Mouse (Mus musculus): ENCODE data around the gene Gm10837. TPM values are rescaled to one million over a fixed set of nuclear protein-coding genes. Genes with fewer than 3 reads are reported as not detected.

Gene Gm10837
- polyA plus RNA-seq, 1 experiment: not detected

DNA sequence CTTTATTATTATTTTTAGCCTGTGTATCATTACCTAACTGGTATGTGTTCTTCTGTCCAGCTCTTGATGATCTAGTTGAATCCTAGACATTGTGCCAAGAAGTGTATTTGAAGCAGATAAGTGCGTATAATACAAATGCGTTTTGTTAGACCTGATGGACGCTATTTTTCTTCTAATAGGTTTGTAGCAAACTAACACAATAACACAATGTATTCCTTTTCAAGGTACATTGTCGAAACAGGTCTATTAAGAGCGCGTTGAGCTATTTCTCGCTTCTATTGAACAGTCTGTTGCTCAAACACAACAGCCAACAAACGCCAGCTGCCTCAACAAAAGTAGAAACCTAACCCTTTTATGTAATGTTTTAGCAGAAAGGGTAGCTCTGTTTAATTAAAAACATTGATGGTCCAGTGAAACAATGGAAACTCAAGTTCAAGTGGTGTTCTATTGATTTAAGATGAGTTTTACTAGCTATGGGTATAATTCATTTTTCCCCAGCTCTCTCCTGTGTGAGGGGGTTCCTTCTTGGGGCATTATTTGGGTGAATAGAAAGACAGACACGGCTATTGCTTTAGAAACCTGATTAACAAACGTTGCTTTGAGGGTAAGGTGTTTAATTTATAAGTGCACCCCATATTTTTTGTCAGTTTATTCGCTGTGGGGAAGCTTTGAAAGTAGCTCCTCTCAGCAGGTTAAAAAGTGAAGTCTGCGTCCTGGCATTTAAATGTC, 536 bp upstream of the Gm10837 start:
- Histone ChIP-seq H3K27ac (ENCODE audit: insufficient read depth, low read length) (no peak overlapping the region), H3K4me1 (ENCODE audit: control insufficient read depth, insufficient read depth, insufficient read length) (no peaks in the 10 kb centered on the region; the same call in 1 of the 2 replicates), H3K27me3 (ENCODE audit: control insufficient read depth, insufficient read depth, low read length) (peaks cover 27% of the 10 kb centered on the region), H3K4me3 (ENCODE audit: extremely low read depth, insufficient read depth, insufficient read length) (no peak overlapping the region), H3K36me3 (ENCODE audit: control insufficient read depth, insufficient read depth, low read length) (no peaks in the 10 kb centered on the region)
- TF ChIP-seq CTCF (IDR thresholded peaks at IDR 0.05; ENCODE audit: extremely low read depth, insufficient read depth, insufficient read length, insufficient replicate concordance) (no peak), POLR2A (IDR thresholded peaks at IDR 0.05; ENCODE audit: low read depth, low read length) (no peak)
- WGBS: 12% methylated on average over 12 of the region's 12 CpGs
- DNase-seq (ENCODE audit: low read depth in 1 of 2, low spot score in 2 of 2): no peak

DNA sequence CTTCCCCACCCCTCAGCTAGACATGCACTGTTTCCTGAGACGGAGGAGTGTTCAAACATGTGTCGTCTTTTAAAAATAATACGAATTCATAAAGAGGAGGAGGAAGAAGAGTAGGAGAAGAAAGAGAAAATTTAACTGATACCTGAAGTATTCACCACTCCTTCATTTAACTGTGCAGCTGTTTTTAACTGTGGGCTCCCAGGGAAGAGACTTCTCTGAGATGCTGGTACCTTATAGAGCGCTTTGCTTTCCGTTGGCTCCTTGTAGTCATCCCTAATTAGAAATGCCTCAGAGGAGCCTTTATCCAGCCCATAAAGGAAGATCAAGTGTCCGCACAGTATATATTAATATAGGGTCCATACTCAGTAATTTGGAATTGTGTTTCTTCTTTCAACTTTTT, 1.1 kb downstream of the Gm10837 start:
- Histone ChIP-seq H3K36me3 (ENCODE audit: control insufficient read depth, insufficient read depth, low read length) (no peaks in the 10 kb centered on the region), H3K4me1 (ENCODE audit: control insufficient read depth, insufficient read depth, insufficient read length) (no peaks in the 10 kb centered on the region; the same call in 1 of the 2 replicates), H3K4me3 (ENCODE audit: extremely low read depth, insufficient read depth, insufficient read length) (no peak overlapping the region), H3K27me3 (ENCODE audit: control insufficient read depth, insufficient read depth, low read length) (peaks cover 17% of the 10 kb centered on the region; the same call in 1 of the 2 replicates), H3K27ac (ENCODE audit: insufficient read depth, low read length) (no peak overlapping the region)
- no peak for DNase-seq (ENCODE audit: low read depth in 1 of 2, low spot score in 2 of 2)
- 58% methylated on average over 6 of the region's 6 CpGs for WGBS
- TF ChIP-seq POLR2A (IDR thresholded peaks at IDR 0.05; ENCODE audit: low read depth, low read length) (no peak), CTCF (IDR thresholded peaks at IDR 0.05; ENCODE audit: extremely low read depth, insufficient read depth, insufficient read length, insufficient replicate concordance) (no peak)

DNA sequence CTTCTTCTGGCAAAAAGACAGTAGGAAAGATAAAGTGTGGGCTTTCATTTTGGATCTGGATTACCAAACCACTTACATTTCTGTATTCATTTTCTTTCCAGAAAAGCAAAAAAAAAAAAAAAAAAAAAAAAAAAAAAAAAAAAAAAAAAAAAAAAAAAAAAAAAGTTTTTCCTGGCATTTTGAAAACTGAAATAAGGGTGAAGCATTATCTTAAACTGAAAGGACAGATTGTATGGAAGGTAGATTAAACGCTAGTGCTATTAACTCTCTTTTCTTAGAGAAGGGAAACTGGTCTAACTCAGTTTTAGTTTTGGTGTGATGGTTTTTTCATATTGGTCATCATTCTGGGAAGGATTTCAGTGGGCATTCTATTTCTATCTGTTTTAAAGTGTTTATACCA, 1.6 kb downstream of the Gm10837 start:
- TF ChIP-seq CTCF (IDR thresholded peaks at IDR 0.05; ENCODE audit: extremely low read depth, insufficient read depth, insufficient read length, insufficient replicate concordance) (no peak), POLR2A (IDR thresholded peaks at IDR 0.05; ENCODE audit: low read depth, low read length) (no peak)
- Histone ChIP-seq H3K27me3 (ENCODE audit: control insufficient read depth, insufficient read depth, low read length) (peaks cover 17% of the 10 kb centered on the region; the same call in 1 of the 2 replicates), H3K4me1 (ENCODE audit: control insufficient read depth, insufficient read depth, insufficient read length) (no peaks in the 10 kb centered on the region; the same call in 1 of the 2 replicates), H3K27ac (ENCODE audit: insufficient read depth, low read length) (no peak overlapping the region), H3K36me3 (ENCODE audit: control insufficient read depth, insufficient read depth, low read length) (no peaks in the 10 kb centered on the region), H3K4me3 (ENCODE audit: extremely low read depth, insufficient read depth, insufficient read length) (no peak overlapping the region)
- WGBS: 73% methylated on average over 1 of the region's 1 CpGs
- no peak for DNase-seq (ENCODE audit: low read depth in 1 of 2, low spot score in 2 of 2)

DNA sequence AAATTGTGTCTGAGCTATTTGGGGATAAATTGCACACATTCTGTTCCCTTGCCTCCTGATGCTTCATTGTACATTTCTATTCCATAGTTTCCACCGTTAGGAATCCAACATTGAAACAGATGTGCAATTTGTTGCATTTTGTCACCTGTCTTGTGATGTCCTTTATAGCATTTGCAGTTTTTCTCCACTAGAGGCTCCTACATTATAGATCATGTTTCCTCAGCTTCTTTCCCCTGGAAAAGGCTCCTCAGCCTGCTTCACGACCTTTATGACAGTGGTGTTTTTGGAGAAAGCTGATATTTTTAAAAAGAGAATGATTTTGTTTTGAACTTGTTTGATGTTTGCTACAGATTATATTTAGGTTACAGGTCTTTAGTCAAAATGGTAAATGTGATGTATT, 18.7 kb downstream of the Gm10837 start:
- DNase-seq (ENCODE audit: low read depth in 1 of 2, low spot score in 2 of 2): no peak
- H3K36me3 ChIP-seq (ENCODE audit: control insufficient read depth, insufficient read depth, low read length): no peaks in the 10 kb centered on the region
- WGBS: 17% methylated on average over 2 of the region's 2 CpGs
- no peaks in the 10 kb centered on the region for H3K4me1 ChIP-seq (ENCODE audit: control insufficient read depth, insufficient read depth, insufficient read length)
- TF ChIP-seq POLR2A (IDR thresholded peaks at IDR 0.05; ENCODE audit: low read depth, low read length) (no peak), CTCF (IDR thresholded peaks at IDR 0.05; ENCODE audit: extremely low read depth, insufficient read depth, insufficient read length, insufficient replicate concordance) (no peak)
- H3K27me3 ChIP-seq (ENCODE audit: control insufficient read depth, insufficient read depth, low read length): no peaks in the 10 kb centered on the region
- no peak overlapping the region for H3K27ac ChIP-seq (ENCODE audit: insufficient read depth, low read length)
- H3K4me3 ChIP-seq (ENCODE audit: extremely low read depth, insufficient read depth, insufficient read length): no peak overlapping the region

DNA sequence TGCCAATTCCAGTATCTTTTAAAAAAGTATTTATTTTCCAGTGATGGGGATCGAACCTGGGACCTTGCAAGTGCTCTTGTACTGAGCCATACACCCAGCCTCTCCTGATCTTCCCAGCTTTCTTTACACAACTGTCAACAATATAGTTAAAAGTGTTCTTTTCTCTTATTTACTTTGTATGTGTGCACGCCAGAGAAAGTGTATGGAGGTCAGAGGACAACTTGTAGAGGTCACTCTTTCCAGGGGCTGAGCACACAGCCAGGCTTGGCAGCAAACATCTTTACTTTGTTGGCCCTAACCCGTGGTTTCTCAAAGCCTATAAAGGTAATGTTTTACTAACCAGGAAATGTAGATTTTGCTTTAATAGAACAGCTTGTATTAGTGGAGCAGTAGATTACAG, 21.1 kb downstream of the Gm10837 start:
- H3K27ac ChIP-seq (ENCODE audit: insufficient read depth, low read length): no peak overlapping the region
- no peak for DNase-seq (ENCODE audit: low read depth in 1 of 2, low spot score in 2 of 2)
- no peaks in the 10 kb centered on the region for H3K4me1 ChIP-seq (ENCODE audit: control insufficient read depth, insufficient read depth, insufficient read length)
- no peak overlapping the region for H3K4me3 ChIP-seq (ENCODE audit: extremely low read depth, insufficient read depth, insufficient read length)
- H3K36me3 ChIP-seq (ENCODE audit: control insufficient read depth, insufficient read depth, low read length): no peaks in the 10 kb centered on the region
- WGBS: 77% methylated on average over 3 of the region's 3 CpGs
- H3K27me3 ChIP-seq (ENCODE audit: control insufficient read depth, insufficient read depth, low read length): no peaks in the 10 kb centered on the region
- TF ChIP-seq POLR2A (IDR thresholded peaks at IDR 0.05; ENCODE audit: low read depth, low read length): no peak
- no peak for TF ChIP-seq CTCF (IDR thresholded peaks at IDR 0.05; ENCODE audit: extremely low read depth, insufficient read depth, insufficient read length, insufficient replicate concordance)

DNA sequence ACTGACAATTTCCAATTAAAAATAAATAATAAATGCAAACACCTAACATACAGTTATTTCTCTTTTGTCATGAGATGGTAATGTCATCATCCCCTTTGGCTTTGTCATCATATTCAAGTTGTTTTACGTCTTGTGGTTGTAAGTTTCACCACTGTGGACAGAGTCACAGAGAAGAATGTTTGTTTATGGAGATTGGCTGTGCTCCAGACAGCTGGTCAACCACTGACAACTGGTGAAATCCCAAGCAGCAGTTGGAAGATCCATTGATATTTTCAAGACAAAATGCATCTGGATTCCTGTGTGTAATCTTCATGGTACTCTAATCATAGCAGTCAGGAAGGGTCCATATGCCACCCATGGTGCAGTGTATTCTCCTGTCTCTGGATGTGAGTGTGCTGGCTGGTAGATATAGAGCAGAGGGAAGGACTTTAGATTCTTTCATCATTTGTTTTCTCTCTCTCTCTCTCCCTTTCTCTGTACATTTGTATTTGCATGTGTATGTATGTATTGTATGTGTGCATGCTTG, 23.2 kb downstream of the Gm10837 start:
- no peaks in the 10 kb centered on the region for H3K27me3 ChIP-seq (ENCODE audit: control insufficient read depth, insufficient read depth, low read length)
- DNase-seq (ENCODE audit: low read depth in 1 of 2, low spot score in 2 of 2): no peak
- H3K4me3 ChIP-seq (ENCODE audit: extremely low read depth, insufficient read depth, insufficient read length): no peak overlapping the region
- WGBS: 66% methylated on average over 1 of the region's 1 CpGs
- no peak for TF ChIP-seq CTCF (IDR thresholded peaks at IDR 0.05; ENCODE audit: extremely low read depth, insufficient read depth, insufficient read length, insufficient replicate concordance)
- no peak for TF ChIP-seq POLR2A (IDR thresholded peaks at IDR 0.05; ENCODE audit: low read depth, low read length)
- H3K27ac ChIP-seq (ENCODE audit: insufficient read depth, low read length): no peak overlapping the region
- no peaks in the 10 kb centered on the region for H3K4me1 ChIP-seq (ENCODE audit: control insufficient read depth, insufficient read depth, insufficient read length)
- no peaks in the 10 kb centered on the region for H3K36me3 ChIP-seq (ENCODE audit: control insufficient read depth, insufficient read depth, low read length)

DNA sequence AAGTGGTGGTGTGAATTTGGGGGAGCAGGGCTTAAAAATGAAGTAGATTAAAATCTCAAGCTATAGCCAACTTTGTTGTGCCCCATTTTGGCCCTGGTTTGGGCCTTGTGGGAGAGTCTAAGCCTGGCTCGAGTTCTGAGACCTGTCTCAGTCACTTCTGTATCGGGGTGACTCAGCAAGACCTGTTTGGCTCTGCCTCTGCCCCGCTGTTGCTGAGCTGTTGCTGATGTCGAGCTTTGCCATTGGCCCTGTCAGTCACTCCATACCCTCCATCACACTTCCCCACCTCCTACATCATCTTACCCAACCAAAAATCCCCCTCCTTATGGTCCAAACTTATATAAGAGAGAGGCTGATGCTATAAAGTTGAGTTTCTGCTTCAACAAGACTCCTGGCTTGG, 38.1 kb downstream of the Gm10837 start:
- Histone ChIP-seq H3K27ac (ENCODE audit: insufficient read depth, low read length) (no peak overlapping the region), H3K4me1 (ENCODE audit: control insufficient read depth, insufficient read depth, insufficient read length) (no peaks in the 10 kb centered on the region), H3K27me3 (ENCODE audit: control insufficient read depth, insufficient read depth, low read length) (no peaks in the 10 kb centered on the region), H3K4me3 (ENCODE audit: extremely low read depth, insufficient read depth, insufficient read length) (no peak overlapping the region), H3K36me3 (ENCODE audit: control insufficient read depth, insufficient read depth, low read length) (no peaks in the 10 kb centered on the region)
- TF ChIP-seq POLR2A (IDR thresholded peaks at IDR 0.05; ENCODE audit: low read depth, low read length): no peak
- no peak for TF ChIP-seq CTCF (IDR thresholded peaks at IDR 0.05; ENCODE audit: extremely low read depth, insufficient read depth, insufficient read length, insufficient replicate concordance)
- DNase-seq (ENCODE audit: low read depth in 1 of 2, low spot score in 2 of 2): no peak
- 72% methylated on average over 4 of the region's 4 CpGs for WGBS
